Mouse (Mus musculus): ENCODE results near the gene Arl15. TPM values are rescaled to one million over a fixed set of nuclear protein-coding genes. Genes with fewer than 3 reads are reported as not detected.
A peak's percentile ranks its signal among the peaks of the same experiment; 100 is the strongest.

Gene Arl15
- polyA plus RNA-seq, 1 experiment from 2014 or later: 19.7 TPM

DNA sequence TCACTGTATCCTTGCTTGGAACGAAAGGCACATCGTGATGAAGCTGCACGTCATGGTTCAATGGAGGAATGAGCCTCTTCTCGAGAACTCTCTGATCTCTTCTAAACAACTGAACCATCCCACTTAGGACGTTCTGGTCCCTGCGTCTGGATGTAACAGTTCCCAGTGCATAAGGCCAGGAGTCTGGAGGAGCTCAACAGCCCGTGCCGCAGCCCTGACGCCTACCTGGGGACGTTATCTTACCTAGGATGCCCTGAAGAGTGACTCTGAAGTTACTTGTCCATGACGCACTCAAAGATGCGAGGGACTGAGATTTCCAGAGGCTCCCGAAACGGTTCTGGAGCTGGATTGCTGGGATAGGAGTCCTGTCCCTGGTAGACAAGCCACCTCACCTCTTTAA is 121.4 kb downstream of the Arl15 start:
- Histone ChIP-seq H3K4me1 (replicated peaks; ENCODE audit: control insufficient read depth, insufficient read depth, low read length) (peaks cover 25% of the 10 kb centered on the region), H3K27ac (ENCODE audit: low read length) (no peak overlapping the region), H3K4me2 (ENCODE audit: low read length) (no peak overlapping the region), H3K4me3 (replicated peaks; ENCODE audit: low read length) (no peak overlapping the region), H3K9ac (replicated peaks; ENCODE audit: low read depth, low read length) (no peak overlapping the region), H3K9me3 (ENCODE audit: control insufficient read depth, low read length) (no peaks in the 10 kb centered on the region), H3K36me3 (ENCODE audit: control insufficient read depth, insufficient read depth) (no peaks in the 10 kb centered on the region), H3K27me3 (replicated peaks; ENCODE audit: control insufficient read depth, insufficient read depth, low read length) (no peaks in the 10 kb centered on the region)
- 92% methylated on average over 14 of the region's 14 CpGs for WGBS
- ATAC-seq: no peak

DNA sequence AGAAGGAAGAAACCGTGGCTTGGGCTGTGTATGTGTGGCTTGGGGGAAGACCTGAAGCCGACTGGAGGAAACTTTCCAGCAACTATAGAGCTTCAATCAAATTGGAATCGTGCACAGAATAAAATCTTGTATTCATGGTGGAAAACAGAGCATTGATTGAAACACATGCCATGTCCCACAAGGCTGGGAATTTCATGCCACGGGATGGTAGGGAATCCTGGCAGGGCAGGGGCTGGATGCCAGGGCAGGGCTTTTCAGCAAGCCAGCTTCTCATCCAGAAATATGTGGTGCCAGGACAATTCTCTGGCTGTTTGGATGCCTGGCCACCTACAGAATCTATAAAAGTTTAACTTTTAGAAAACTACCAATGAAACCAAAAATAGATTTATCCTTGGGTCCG is 122.5 kb downstream of the Arl15 start:
- H3K9me3 ChIP-seq (ENCODE audit: control insufficient read depth, low read length): no peaks in the 10 kb centered on the region
- ATAC-seq: peak; percentile 39
- no peaks in the 10 kb centered on the region for H3K36me3 ChIP-seq (ENCODE audit: control insufficient read depth, insufficient read depth)
- H3K27ac ChIP-seq (ENCODE audit: low read length): no peak overlapping the region
- no peak overlapping the region for H3K4me3 ChIP-seq (replicated peaks; ENCODE audit: low read length)
- WGBS: 46% methylated on average over 5 of the region's 5 CpGs
- no peak overlapping the region for H3K4me2 ChIP-seq (ENCODE audit: low read length)
- H3K9ac ChIP-seq (replicated peaks; ENCODE audit: low read depth, low read length): no peak overlapping the region
- H3K4me1 ChIP-seq (replicated peaks; ENCODE audit: control insufficient read depth, insufficient read depth, low read length): peaks cover 25% of the 10 kb centered on the region
- no peaks in the 10 kb centered on the region for H3K27me3 ChIP-seq (replicated peaks; ENCODE audit: control insufficient read depth, insufficient read depth, low read length)

DNA sequence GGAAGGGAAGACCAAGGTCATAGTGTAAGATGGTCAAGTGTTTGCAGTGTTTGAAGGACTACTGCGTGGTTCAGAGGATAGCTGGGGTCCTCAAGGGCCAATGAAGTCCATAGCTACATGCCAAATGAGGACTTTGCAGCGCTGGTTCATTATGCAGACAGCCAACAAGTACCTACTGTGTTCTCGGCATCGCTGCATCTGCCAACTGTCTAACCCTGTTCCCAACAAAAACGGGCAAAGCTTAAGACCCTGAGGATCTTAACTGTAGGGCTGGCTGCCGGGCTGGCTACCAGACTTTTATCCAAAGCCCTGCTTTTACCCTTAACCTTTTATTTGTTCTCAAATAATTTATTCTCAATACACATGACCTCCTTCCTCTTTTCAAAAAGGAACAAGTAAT is 123.1 kb downstream of the Arl15 start:
- H3K4me1 ChIP-seq (replicated peaks; ENCODE audit: control insufficient read depth, insufficient read depth, low read length): peaks cover 25% of the 10 kb centered on the region

DNA sequence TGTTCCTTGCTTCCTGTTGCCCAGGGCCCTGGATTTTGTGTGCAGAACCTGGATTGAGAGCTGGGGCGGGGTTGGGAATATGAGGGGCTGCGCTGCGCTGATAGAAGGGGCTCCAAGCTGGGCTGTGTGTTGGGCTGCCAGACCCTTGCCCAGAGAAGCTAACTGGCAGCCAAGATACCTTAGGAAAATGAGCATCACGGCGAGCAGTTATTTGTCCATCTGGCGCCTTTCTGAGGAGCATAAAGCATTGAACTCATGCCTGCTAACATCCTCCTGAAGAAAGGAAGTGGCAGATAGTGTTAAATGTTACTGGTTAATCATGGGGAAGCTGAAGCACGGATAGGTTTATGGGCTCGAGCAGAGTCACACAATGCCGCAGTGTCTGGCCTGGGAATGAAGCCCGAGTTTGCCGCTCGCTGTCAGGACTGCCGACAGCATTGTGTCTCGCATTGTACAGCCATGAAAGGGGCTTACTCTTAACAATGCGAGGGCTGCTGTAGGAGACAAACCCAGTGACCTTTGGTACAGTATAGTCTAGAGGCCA is 123.6 kb downstream of the Arl15 start:
- H3K27me3 ChIP-seq (replicated peaks; ENCODE audit: control insufficient read depth, insufficient read depth, low read length): no peaks in the 10 kb centered on the region
- H3K4me2 ChIP-seq (ENCODE audit: low read length): peak overlapping the region; percentile 44
- peak overlapping the region; percentile 31 for H3K27ac ChIP-seq (ENCODE audit: low read length)
- 6% methylated on average over 15 of the region's 15 CpGs for WGBS
- peaks cover 24% of the 10 kb centered on the region for H3K4me1 ChIP-seq (replicated peaks; ENCODE audit: control insufficient read depth, insufficient read depth, low read length)
- H3K9ac ChIP-seq (replicated peaks; ENCODE audit: low read depth, low read length): peak overlapping the region; percentile 20; the same call in 1 of the 2 replicates
- no peaks in the 10 kb centered on the region for H3K9me3 ChIP-seq (ENCODE audit: control insufficient read depth, low read length)
- peak overlapping the region; percentile 10 for H3K4me3 ChIP-seq (replicated peaks; ENCODE audit: low read length)
- H3K36me3 ChIP-seq (ENCODE audit: control insufficient read depth, insufficient read depth): no peaks in the 10 kb centered on the region
- peak; percentile 88 for ATAC-seq

More for the DNA sequence above, 123.1 kb downstream of the Arl15 start:
- H3K27me3 ChIP-seq (replicated peaks; ENCODE audit: control insufficient read depth, insufficient read depth, low read length): no peaks in the 10 kb centered on the region
- H3K27ac ChIP-seq (ENCODE audit: low read length): peak overlapping the region; percentile 42
- ATAC-seq: peak; percentile 34
- H3K4me3 ChIP-seq (replicated peaks; ENCODE audit: low read length): peak overlapping the region; percentile 10; the same call in 1 of the 2 replicates
- no peaks in the 10 kb centered on the region for H3K9me3 ChIP-seq (ENCODE audit: control insufficient read depth, low read length)
- peak overlapping the region; percentile 20; the same call in 1 of the 2 replicates for H3K9ac ChIP-seq (replicated peaks; ENCODE audit: low read depth, low read length)
- 13% methylated on average over 6 of the region's 6 CpGs for WGBS
- peak overlapping the region; percentile 44 for H3K4me2 ChIP-seq (ENCODE audit: low read length)
- no peaks in the 10 kb centered on the region for H3K36me3 ChIP-seq (ENCODE audit: control insufficient read depth, insufficient read depth)

DNA sequence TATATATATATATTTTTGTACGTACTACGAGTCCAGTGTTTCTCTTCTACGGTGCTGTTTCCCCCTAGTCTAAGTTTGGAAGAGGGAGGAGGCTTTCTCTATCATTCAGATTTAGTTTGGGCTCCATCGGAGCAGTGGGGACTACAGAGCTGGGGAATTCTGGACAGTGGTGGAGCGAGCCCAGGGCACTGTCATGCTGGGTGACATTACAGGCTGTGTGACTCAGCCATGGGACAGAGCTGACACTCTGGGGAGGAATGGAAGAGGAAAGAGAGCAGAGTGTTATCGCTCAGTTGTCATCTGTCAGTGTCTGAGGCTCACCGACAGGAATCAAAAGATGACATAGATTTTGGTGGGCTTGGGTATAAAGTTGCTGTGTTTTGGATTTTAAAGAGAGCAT is 124.4 kb downstream of the Arl15 start:
- no peaks in the 10 kb centered on the region for H3K9me3 ChIP-seq (ENCODE audit: control insufficient read depth, low read length)
- 0 out of 2 replicates have a peak, but pooled peaks have one; percentile 16 for ATAC-seq
- H3K27ac ChIP-seq (ENCODE audit: low read length): no peak overlapping the region
- no peaks in the 10 kb centered on the region for H3K36me3 ChIP-seq (ENCODE audit: control insufficient read depth, insufficient read depth)
- H3K4me1 ChIP-seq (replicated peaks; ENCODE audit: control insufficient read depth, insufficient read depth, low read length): peaks cover 23% of the 10 kb centered on the region
- H3K9ac ChIP-seq (replicated peaks; ENCODE audit: low read depth, low read length): no peak overlapping the region
- peak overlapping the region; percentile 44; the same call in 1 of the 2 replicates for H3K4me2 ChIP-seq (ENCODE audit: low read length)
- H3K4me3 ChIP-seq (replicated peaks; ENCODE audit: low read length): no peak overlapping the region
- WGBS: 30% methylated on average over 7 of the region's 7 CpGs
- no peaks in the 10 kb centered on the region for H3K27me3 ChIP-seq (replicated peaks; ENCODE audit: control insufficient read depth, insufficient read depth, low read length)

DNA sequence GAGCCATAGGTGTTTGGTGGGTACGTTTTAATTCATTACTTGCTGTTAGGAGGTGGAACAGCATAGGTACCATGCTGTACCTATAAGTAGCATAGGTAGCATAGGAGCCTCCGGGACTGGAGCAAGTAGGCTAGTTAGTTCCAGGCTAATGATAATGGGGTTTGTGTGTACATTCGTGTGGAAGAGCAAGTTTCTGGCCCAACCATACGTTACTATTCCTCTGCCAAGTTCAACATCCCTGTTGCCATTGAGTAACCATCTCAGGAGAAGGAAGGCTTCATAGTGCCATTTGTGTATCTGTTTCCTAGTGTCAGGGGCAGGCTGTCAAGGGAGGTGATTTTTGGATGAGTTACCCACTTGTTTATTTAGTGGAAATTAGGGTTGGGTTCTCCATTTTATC is 141.4 kb downstream of the Arl15 start:
- Histone ChIP-seq H3K4me1 (replicated peaks; ENCODE audit: control insufficient read depth, insufficient read depth, low read length) (no peaks in the 10 kb centered on the region), H3K9me3 (ENCODE audit: control insufficient read depth, low read length) (no peaks in the 10 kb centered on the region), H3K36me3 (ENCODE audit: control insufficient read depth, insufficient read depth) (no peaks in the 10 kb centered on the region), H3K27me3 (replicated peaks; ENCODE audit: control insufficient read depth, insufficient read depth, low read length) (no peaks in the 10 kb centered on the region), H3K27ac (ENCODE audit: low read length) (no peak overlapping the region), H3K9ac (replicated peaks; ENCODE audit: low read depth, low read length) (no peak overlapping the region), H3K4me3 (replicated peaks; ENCODE audit: low read length) (no peak overlapping the region), H3K4me2 (ENCODE audit: low read length) (no peak overlapping the region)
- no peak for ATAC-seq
- WGBS: 95% methylated on average over 4 of the region's 4 CpGs

DNA sequence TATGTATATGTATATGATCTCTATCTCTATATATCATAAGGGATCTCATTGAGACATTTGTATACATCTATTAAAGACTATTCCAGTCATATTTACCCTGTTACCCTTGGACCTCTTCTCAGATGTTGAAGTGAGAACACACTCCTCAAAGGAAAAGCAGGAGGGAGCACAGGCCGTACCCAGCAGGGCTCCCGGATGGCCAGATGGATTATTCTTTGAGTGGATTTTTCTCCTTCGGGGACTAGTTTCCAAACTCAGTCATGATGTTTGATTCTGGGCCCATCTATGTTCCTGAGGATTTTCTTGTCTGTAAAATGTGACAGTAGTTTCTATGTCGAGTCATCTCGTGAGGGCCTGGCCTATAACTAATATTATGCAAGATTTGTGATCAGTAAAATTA is 142.9 kb downstream of the Arl15 start:
- Histone ChIP-seq H3K9ac (replicated peaks; ENCODE audit: low read depth, low read length) (no peak overlapping the region), H3K36me3 (ENCODE audit: control insufficient read depth, insufficient read depth) (no peaks in the 10 kb centered on the region), H3K4me2 (ENCODE audit: low read length) (no peak overlapping the region), H3K27ac (ENCODE audit: low read length) (no peak overlapping the region), H3K27me3 (replicated peaks; ENCODE audit: control insufficient read depth, insufficient read depth, low read length) (no peaks in the 10 kb centered on the region), H3K4me1 (replicated peaks; ENCODE audit: control insufficient read depth, insufficient read depth, low read length) (no peaks in the 10 kb centered on the region), H3K4me3 (replicated peaks; ENCODE audit: low read length) (no peak overlapping the region), H3K9me3 (ENCODE audit: control insufficient read depth, low read length) (no peaks in the 10 kb centered on the region)
- WGBS: 95% methylated on average over 5 of the region's 5 CpGs
- ATAC-seq: no peak

DNA sequence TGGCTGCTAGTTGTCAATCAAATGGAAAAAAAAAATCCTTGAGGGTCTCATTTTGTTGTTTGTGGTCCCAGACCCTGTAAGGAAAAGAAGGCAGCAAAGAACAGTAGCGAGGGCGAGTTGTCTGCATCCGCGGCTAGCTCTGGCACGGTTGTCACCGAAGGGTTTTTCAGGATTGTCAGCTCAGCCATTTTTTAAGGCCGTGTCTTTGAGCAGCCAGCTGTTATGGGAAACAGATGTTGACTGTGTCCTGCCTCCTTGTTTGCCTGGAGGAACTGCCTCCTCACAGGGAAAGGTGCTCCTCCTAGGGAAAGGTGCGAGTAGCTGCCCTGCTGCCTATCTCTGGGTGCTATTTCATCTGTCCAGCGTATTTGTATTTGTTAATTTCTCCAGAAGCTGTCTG is 144.3 kb downstream of the Arl15 start:
- Histone ChIP-seq H3K4me1 (replicated peaks; ENCODE audit: control insufficient read depth, insufficient read depth, low read length) (no peaks in the 10 kb centered on the region), H3K36me3 (ENCODE audit: control insufficient read depth, insufficient read depth) (no peaks in the 10 kb centered on the region), H3K27ac (ENCODE audit: low read length) (no peak overlapping the region), H3K4me2 (ENCODE audit: low read length) (no peak overlapping the region), H3K9ac (replicated peaks; ENCODE audit: low read depth, low read length) (no peak overlapping the region), H3K9me3 (ENCODE audit: control insufficient read depth, low read length) (no peaks in the 10 kb centered on the region), H3K4me3 (replicated peaks; ENCODE audit: low read length) (no peak overlapping the region), H3K27me3 (replicated peaks; ENCODE audit: control insufficient read depth, insufficient read depth, low read length) (no peaks in the 10 kb centered on the region)
- no peak for ATAC-seq
- WGBS: 92% methylated on average over 9 of the region's 9 CpGs

DNA sequence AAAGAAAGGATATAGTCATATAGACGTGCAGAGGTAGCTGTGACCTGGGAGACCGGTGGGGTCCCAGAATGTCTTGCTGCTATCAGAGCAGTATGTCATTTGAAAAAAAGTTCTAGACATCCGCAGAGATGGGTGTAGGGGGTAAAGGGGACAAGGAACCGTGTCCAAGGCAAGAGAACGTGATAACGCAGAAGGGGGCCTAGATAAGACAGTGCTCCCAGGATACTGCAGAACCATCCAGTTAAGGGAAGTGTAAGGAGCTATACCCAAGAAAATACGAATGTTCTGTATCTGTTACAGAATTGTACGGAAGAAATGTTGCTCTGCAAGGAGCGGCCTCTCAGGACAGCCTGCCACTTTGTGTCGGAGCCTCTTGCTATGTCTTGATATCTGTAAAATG is 144.8 kb downstream of the Arl15 start:
- H3K4me3 ChIP-seq (replicated peaks; ENCODE audit: low read length): no peak overlapping the region
- no peaks in the 10 kb centered on the region for H3K4me1 ChIP-seq (replicated peaks; ENCODE audit: control insufficient read depth, insufficient read depth, low read length)
- 93% methylated on average over 10 of the region's 10 CpGs for WGBS
- H3K27me3 ChIP-seq (replicated peaks; ENCODE audit: control insufficient read depth, insufficient read depth, low read length): no peaks in the 10 kb centered on the region
- H3K4me2 ChIP-seq (ENCODE audit: low read length): no peak overlapping the region
- no peaks in the 10 kb centered on the region for H3K9me3 ChIP-seq (ENCODE audit: control insufficient read depth, low read length)
- no peaks in the 10 kb centered on the region for H3K36me3 ChIP-seq (ENCODE audit: control insufficient read depth, insufficient read depth)
- no peak overlapping the region for H3K27ac ChIP-seq (ENCODE audit: low read length)
- ATAC-seq: no peak
- no peak overlapping the region for H3K9ac ChIP-seq (replicated peaks; ENCODE audit: low read depth, low read length)

DNA sequence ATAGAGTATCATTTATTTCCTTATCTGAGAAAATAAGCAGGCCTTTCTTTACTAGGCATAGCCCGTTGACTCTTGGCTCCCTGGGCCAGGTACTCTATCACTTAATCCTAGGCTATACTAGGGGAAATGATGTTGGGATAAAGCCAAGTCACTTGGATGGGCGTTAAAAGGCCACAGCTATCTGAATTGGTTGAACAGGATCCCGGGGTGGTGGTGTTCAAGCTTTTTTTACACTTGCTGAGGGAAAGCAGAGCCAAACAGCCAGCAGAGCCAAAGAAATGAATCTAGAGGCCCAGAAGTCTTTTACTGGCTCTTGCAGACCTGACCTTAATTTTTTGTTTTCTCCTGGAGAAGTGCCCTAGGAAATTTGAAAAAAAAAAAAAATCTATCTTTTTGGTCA is 145.4 kb downstream of the Arl15 start:
- H3K9ac ChIP-seq (replicated peaks; ENCODE audit: low read depth, low read length): no peak overlapping the region
- H3K4me2 ChIP-seq (ENCODE audit: low read length): no peak overlapping the region
- H3K27me3 ChIP-seq (replicated peaks; ENCODE audit: control insufficient read depth, insufficient read depth, low read length): no peaks in the 10 kb centered on the region
- H3K27ac ChIP-seq (ENCODE audit: low read length): no peak overlapping the region
- no peaks in the 10 kb centered on the region for H3K4me1 ChIP-seq (replicated peaks; ENCODE audit: control insufficient read depth, insufficient read depth, low read length)
- H3K36me3 ChIP-seq (ENCODE audit: control insufficient read depth, insufficient read depth): no peaks in the 10 kb centered on the region
- H3K4me3 ChIP-seq (replicated peaks; ENCODE audit: low read length): no peak overlapping the region
- H3K9me3 ChIP-seq (ENCODE audit: control insufficient read depth, low read length): no peaks in the 10 kb centered on the region
- no peak for ATAC-seq
- 71% methylated on average over 3 of the region's 3 CpGs for WGBS
